Mouse (Mus musculus): Measurements from ENCODE around the gene Zbtb40.

The Zbtb40 gene

GRCm38 (mm10) chr4:136980921-136981320 is 67.7 kb downstream of the Zbtb40 start:
- in situ Hi-C loops (cut with MboI, MseI), result no loop called here

GRCm38 (mm10) chr4:136977244-136977643 is 71.4 kb downstream of the Zbtb40 start:
- in situ Hi-C loops (cut with MboI, MseI), result no loop called here

- in situ Hi-C loops (cut with MboI, MseI), result no loop called here
Observed at GRCm38 (mm10) chr4:136970939-136971338, 77.7 kb downstream of the Zbtb40 start.

- in situ Hi-C loops (cut with MboI, MseI), result no loop called here
Observed at GRCm38 (mm10) chr4:136969503-136970276, 78.9 kb downstream of the Zbtb40 start.

- in situ Hi-C loops (cut with MboI, MseI), result no loop called here
Observed at GRCm38 (mm10) chr4:136969096-136969495, 79.5 kb downstream of the Zbtb40 start.

GRCm38 (mm10) chr4:136967511-136967910 is 81.1 kb downstream of the Zbtb40 start:
- in situ Hi-C loops (cut with MboI, MseI), result no loop called here

GRCm38 (mm10) chr4:136966493-136967390 is 81.9 kb downstream of the Zbtb40 start:
- in situ Hi-C loops (cut with MboI, MseI), result no loop called here

- in situ Hi-C loops (cut with MboI, MseI), result no loop called here
Observed at GRCm38 (mm10) chr4:136964990-136965421, 83.6 kb downstream of the Zbtb40 start.

GRCm38 (mm10) chr4:136962447-136962846 is 86.2 kb downstream of the Zbtb40 start:
- in situ Hi-C loops (cut with MboI, MseI), result no loop called here

GRCm38 (mm10) chr4:136961642-136962285 is 86.8 kb downstream of the Zbtb40 start:
- in situ Hi-C loops (cut with MboI, MseI), result no loop called here

GRCm38 (mm10) chr4:136960581-136960980 is 88.0 kb downstream of the Zbtb40 start:
- in situ Hi-C loops (cut with MboI, MseI), result no loop called here

- in situ Hi-C loops (cut with MboI, MseI), result no loop called here
Observed at GRCm38 (mm10) chr4:136960068-136960467, 88.5 kb downstream of the Zbtb40 start.

GRCm38 (mm10) chr4:136956751-136957446 is 91.7 kb downstream of the Zbtb40 start, which contains the start of gene Epha8:
Epha8 (minus strand) TSS chr4:136956816.
- in situ Hi-C loops (cut with MboI, MseI), result no loop called here

- in situ Hi-C loops (cut with MboI, MseI), result no loop called here
Observed at GRCm38 (mm10) chr4:136954562-136954961, 94.0 kb downstream of the Zbtb40 start.

- in situ Hi-C loops (cut with MboI, MseI), result no loop called here
Observed at GRCm38 (mm10) chr4:136949266-136949989, 99.2 kb downstream of the Zbtb40 start.

GRCm38 (mm10) chr4:136945397-136945796 is 103.2 kb downstream of the Zbtb40 start:
- in situ Hi-C loops (cut with MboI, MseI), result no loop called here

GRCm38 (mm10) chr4:136944558-136945350 is 103.8 kb downstream of the Zbtb40 start:
- in situ Hi-C loops (cut with MboI, MseI), result no loop called here

- in situ Hi-C loops (cut with MboI, MseI), result no loop called here
Observed at GRCm38 (mm10) chr4:136943175-136943574, 105.4 kb downstream of the Zbtb40 start.

GRCm38 (mm10) chr4:136942761-136943160 is 105.8 kb downstream of the Zbtb40 start:
- in situ Hi-C loops (cut with MboI, MseI), result no loop called here

- in situ Hi-C loops (cut with MboI, MseI), result no loop called here
Observed at GRCm38 (mm10) chr4:136937935-136938334, 110.7 kb downstream of the Zbtb40 start.
